ENCODE assay signal across 8 mouse cellular contexts in the genomic region with DNA sequence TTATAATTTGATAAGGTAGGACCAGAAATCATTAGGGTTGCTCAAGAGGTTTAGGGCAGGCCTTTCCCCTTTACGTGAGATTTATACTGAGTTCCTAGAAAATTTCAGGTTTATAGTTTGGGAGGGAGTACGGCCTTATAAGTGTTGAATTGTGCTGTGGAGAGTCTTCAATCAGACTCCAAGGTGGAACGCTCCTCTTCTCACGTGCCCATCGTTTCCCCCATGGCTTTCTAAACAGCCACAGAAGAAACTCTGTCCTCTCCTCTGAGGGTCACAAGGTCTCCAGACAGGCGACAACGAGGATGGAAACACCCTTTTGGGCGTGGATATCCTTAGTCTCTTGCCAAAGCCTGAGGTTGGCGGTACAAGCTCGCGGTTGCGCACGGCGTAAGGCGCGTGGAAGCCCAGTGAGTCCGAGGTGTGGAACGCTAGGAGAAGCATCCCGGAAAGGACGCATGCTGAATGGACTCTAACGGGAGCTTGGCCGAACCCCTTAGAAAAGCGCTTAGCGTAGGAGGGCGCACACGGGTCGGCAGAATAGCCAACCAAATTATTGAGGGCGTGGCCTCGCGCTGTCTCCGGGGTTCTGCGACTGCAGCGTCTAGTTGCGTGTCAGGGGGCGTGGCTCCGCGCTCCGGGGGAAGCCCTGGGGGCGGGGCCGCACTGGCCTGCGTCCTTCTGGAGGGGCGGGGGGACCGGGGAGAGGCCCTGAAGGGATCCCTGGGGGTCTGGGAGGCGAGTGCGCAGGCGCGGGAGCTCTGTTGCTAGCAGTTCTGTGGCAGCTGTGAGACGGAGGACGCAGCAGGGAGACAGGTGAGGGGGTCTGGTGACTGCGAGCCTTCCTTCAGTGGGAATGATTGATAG. TPM values are rescaled to one million over a fixed set of nuclear protein-coding genes. Genes with fewer than 3 reads are reported as not detected.
DNase-seq lines count a peak whose midpoint lies in the region; ATAC-seq and TF ChIP-seq lines count a peak whose summit lies in the region.

A gene (plus strand): TSS at position 738 of the 864 bp plus-strand sequence.

- H3K9ac ChIP-seq in MEL (ENCODE audit: control insufficient read depth, low read depth, low read length, poor library complexity, severe bottlenecking), result peak within 1 kb of the TSS; percentile 86
- no peak within 1 kb of the TSS for H3K9ac ChIP-seq in lung, postnatal 0 days (replicated peaks; ENCODE audit: low read depth)

- no peak for TF ChIP-seq CTCF in MEL (IDR thresholded peaks at IDR 0.05 in 2 of 3, conservative IDR thresholded peaks at IDR 0.05 in 1 of 3; ENCODE audit: control insufficient read depth in 1 of 3, insufficient read depth in 1 of 3, low read depth in 2 of 3, low read length in 3 of 3, poor library complexity in 1 of 3, severe bottlenecking in 1 of 3)
- TF ChIP-seq CTCF in cerebellum, adult 2 months (IDR thresholded peaks at IDR 0.05; ENCODE audit: borderline replicate concordance, insufficient read depth, low read depth, low read length), result no peak
- peak; percentile 29 for TF ChIP-seq CTCF in lung, postnatal 0 days (IDR thresholded peaks at IDR 0.05)

- no peaks in the 10 kb centered on the region for H3K27me3 ChIP-seq in MEL (ENCODE audit: control insufficient read depth in 1 of 2, insufficient read depth in 2 of 2, low read length in 2 of 2)
- H3K27me3 ChIP-seq in cerebellum, adult 2 months (ENCODE audit: control insufficient read depth, insufficient read depth, low read length), result no peaks in the 10 kb centered on the region
- H3K27me3 ChIP-seq in hindbrain, embryonic 10.5 days (ENCODE audit: insufficient read depth, poor library complexity, severe bottlenecking), result no peaks in the 10 kb centered on the region
- no peaks in the 10 kb centered on the region for H3K27me3 ChIP-seq in lung, postnatal 0 days (replicated peaks; ENCODE audit: insufficient read depth, low read length)

- H3K36me3 ChIP-seq in MEL (ENCODE audit: control insufficient read depth in 1 of 2, insufficient read depth in 2 of 2, low read length in 2 of 2), result peaks cover 0 to 7% of the 10 kb centered on the region in 2 experiments; a peak in 2 of 4 replicates
- 0 out of 2 replicates have a peak, but pooled peaks cover 3% of the 10 kb centered on the region for H3K36me3 ChIP-seq in hindbrain, embryonic 10.5 days
- H3K36me3 ChIP-seq in lung, postnatal 0 days (ENCODE audit: insufficient read depth, low read length), result no peaks in the 10 kb centered on the region

- H3K9me3 ChIP-seq in MEL (replicated peaks; ENCODE audit: insufficient read depth, low read length), result no peaks in the 10 kb centered on the region
- H3K9me3 ChIP-seq in hindbrain, embryonic 10.5 days, result peaks cover 4% of the 10 kb centered on the region; the same call in 1 of the 2 replicates
- H3K9me3 ChIP-seq in lung, postnatal 0 days (ENCODE audit: low read length), result no peaks in the 10 kb centered on the region

- H3K4me2 ChIP-seq in lung, postnatal 0 days (replicated peaks; ENCODE audit: low read depth, low read length), result peak within 1 kb of the TSS; percentile 67

- TF ChIP-seq RAD21 in MEL (IDR thresholded peaks at IDR 0.05; ENCODE audit: low read depth, low read length), result no peak

- whole genome bisulfite sequencing in cerebellum, adult 2 months, result 2% methylated on average over 49 of the region's 50 CpGs
- WGBS in hindbrain, embryonic 10.5 days, result 3% methylated on average over 50 of the region's 50 CpGs
- 2% methylated on average over 41 of the region's 50 CpGs for WGBS in lung, postnatal 0 days

- peaks cover 8 to 22% of the 10 kb centered on the region in 2 experiments for H3K4me1 ChIP-seq in MEL (ENCODE audit: control insufficient read depth in 1 of 2, insufficient read depth in 2 of 2, low read length in 2 of 2)
- 0 out of 2 replicates have a peak, but pooled peaks cover 10% of the 10 kb centered on the region for H3K4me1 ChIP-seq in cerebellum, adult 2 months (ENCODE audit: control insufficient read depth, insufficient read depth, low read length)
- peaks cover 26% of the 10 kb centered on the region for H3K4me1 ChIP-seq in hindbrain, embryonic 10.5 days (replicated peaks)
- H3K4me1 ChIP-seq in lung, postnatal 0 days (ENCODE audit: insufficient read depth, low read depth, low read length), result no peaks in the 10 kb centered on the region

- H3K4me3 ChIP-seq in MEL (ENCODE audit: control insufficient read depth in 1 of 2, insufficient read depth in 1 of 2, low read depth in 2 of 2, low read length in 2 of 2), result peak within 1 kb of the TSS; percentile 88 to 93
- H3K4me3 ChIP-seq in cerebellum, adult 2 months (replicated peaks; ENCODE audit: insufficient read depth, low read depth, low read length), result peak within 1 kb of the TSS; percentile 61
- H3K4me3 ChIP-seq in hindbrain, embryonic 10.5 days, result peak within 1 kb of the TSS; percentile 59
- H3K4me3 ChIP-seq in lung, postnatal 0 days (ENCODE audit: low read depth, low read length), result peak within 1 kb of the TSS; percentile 44

- peak; percentile 90 for ATAC-seq in lung, postnatal 0 days

- H3K79me2 ChIP-seq in MEL (ENCODE audit: control insufficient read depth, insufficient read depth, low read length, poor library complexity), result peaks cover 6% of the 10 kb centered on the region

- peak; percentile 98 for DNase-seq in MEL (ENCODE audit: low read depth, low spot score)
- DNase-seq in cerebellum, adult 2 months, result peak; percentile 96 to 97
- DNase-seq in forelimb bud, embryonic 11.5 days (ENCODE audit: low read depth, low spot score), result peak; percentile 97
- peak; percentile 98 for DNase-seq in hindbrain, embryonic 10.5 days (ENCODE audit: low spot score)
- peak; percentile 98 for DNase-seq in layer of hippocampus, adult 9-11 months
- DNase-seq in lung, postnatal 0 days (ENCODE audit: low spot score), result peak; percentile 98
- peak; percentile 96 for DNase-seq in ovary, postnatal 14 days (ENCODE audit: low spot score)
- peak; percentile 100 for DNase-seq in thymus, postnatal 14 days

- TF ChIP-seq EP300 in MEL (IDR thresholded peaks at IDR 0.05; ENCODE audit: low read depth in 1 of 2, low read length in 2 of 2), result no peak
- TF ChIP-seq EP300 in lung, postnatal 0 days (IDR thresholded peaks at IDR 0.05), result no peak

- H3K27ac ChIP-seq in MEL (ENCODE audit: control insufficient read depth, low read depth, low read length), result peak within 1 kb of the TSS; percentile 93
- peak within 1 kb of the TSS; percentile 49 for H3K27ac ChIP-seq in cerebellum, adult 2 months (ENCODE audit: insufficient read depth, low read length)
- H3K27ac ChIP-seq in hindbrain, embryonic 10.5 days, result peak within 1 kb of the TSS; percentile 81
- H3K27ac ChIP-seq in lung, postnatal 0 days (ENCODE audit: low read length), result peak within 1 kb of the TSS; percentile 52

- peak in 1 of 2 experiments; percentile 83; a peak in 2 of 4 replicates for TF ChIP-seq POLR2A in MEL (IDR thresholded peaks at IDR 0.05; ENCODE audit: control insufficient read depth in 1 of 2, insufficient read depth in 1 of 2, low read depth in 1 of 2, low read length in 2 of 2, poor library complexity in 1 of 2)
- TF ChIP-seq POLR2A in cerebellum, adult 2 months (IDR thresholded peaks at IDR 0.05; ENCODE audit: borderline replicate concordance, insufficient read depth, low read length), result peak; percentile 66

TF ChIP-seq in MEL, 35 proteins besides CTCF, POLR2A, EP300 and RAD21:
- TF ChIP-seq RCOR1 (IDR thresholded peaks at IDR 0.05; ENCODE audit: low read depth, low read length) (no peak), CHD2 (IDR thresholded peaks at IDR 0.05; ENCODE audit: low read length) (no peak), TAL1 (IDR thresholded peaks at IDR 0.05; ENCODE audit: low read length) (no peak), ZMIZ1 (IDR thresholded peaks at IDR 0.05; ENCODE audit: low read depth, low read length) (peak; percentile 51; the same call in 1 of the 2 replicates), MXI1 (IDR thresholded peaks at IDR 0.05; ENCODE audit: low read depth, low read length) (peak; percentile 66), POLR2AphosphoS2 (IDR thresholded peaks at IDR 0.05; ENCODE audit: low read length) (peak; percentile 81), NELFE (IDR thresholded peaks at IDR 0.05; ENCODE audit: low read depth, low read length) (peak; percentile 82), ZNF384 (IDR thresholded peaks at IDR 0.05; ENCODE audit: low read depth, low read length) (no peak), JUND (IDR thresholded peaks at IDR 0.05; ENCODE audit: low read depth, low read length) (no peak), NRF1 (IDR thresholded peaks at IDR 0.05; ENCODE audit: insufficient read depth, low read depth, low read length, poor library complexity, severe bottlenecking) (peak; percentile 80), ELF1 (IDR thresholded peaks at IDR 0.05; ENCODE audit: low read depth, low read length) (peak; percentile 27; the same call in 1 of the 2 replicates), TBP (IDR thresholded peaks at IDR 0.05; ENCODE audit: low read depth, low read length) (peak; percentile 61; the same call in 1 of the 2 replicates), BHLHE40 (IDR thresholded peaks at IDR 0.05; ENCODE audit: borderline replicate concordance, low read depth, low read length) (peak; percentile 52; the same call in 1 of the 2 replicates), UBTF (IDR thresholded peaks at IDR 0.05; ENCODE audit: borderline replicate concordance, insufficient read depth, low read depth, low read length) (no peak), MAX (IDR thresholded peaks at IDR 0.05; ENCODE audit: low read length) (peak; percentile 50; the same call in 1 of the 2 replicates), USF1 (IDR thresholded peaks at IDR 0.05; ENCODE audit: low read depth, low read length) (0 out of 2 replicates have a peak, but pooled peaks have one; percentile 5), ETS1 (IDR thresholded peaks at IDR 0.05; ENCODE audit: low read depth, low read length) (peak; percentile 49), POLR2AphosphoS5 (IDR thresholded peaks at IDR 0.05; ENCODE audit: borderline replicate concordance, low read depth, low read length) (no peak), TCF12 (IDR thresholded peaks at IDR 0.05; ENCODE audit: low read depth, low read length) (peak; percentile 25), MAZ (IDR thresholded peaks at IDR 0.05; ENCODE audit: low read depth, low read length) (peak; percentile 88; the same call in 1 of the 2 replicates), E2F4 (IDR thresholded peaks at IDR 0.05; ENCODE audit: borderline replicate concordance, low read depth, low read length) (no peak), HCFC1 (IDR thresholded peaks at IDR 0.05; ENCODE audit: low read depth, low read length) (peak; percentile 67), SIN3A (IDR thresholded peaks at IDR 0.05; ENCODE audit: low read length) (peak; percentile 58; the same call in 1 of the 2 replicates)

RNA-seq across cellular contexts. Expression of the gene that starts here (rescaled TPM):
- 3.4 and 3.9 TPM in 2 replicates for total RNA-seq in MEL (2012; rRNA removed)
- 1 to 10 TPM in 1 of 2 experiments, not detected in 1; 5.3 TPM for polyA plus RNA-seq in MEL (2012; ENCODE audit: insufficient read depth in 1 of 2, insufficient read length in 2 of 2, low read depth in 1 of 2, low replicate concordance in 2 of 2, missing spikeins in 1 of 2)
- 7.9 and 8.8 TPM in 2 replicates for polyA plus RNA-seq in cerebellum, adult 2 months (2012; rRNA removed)
- polyA plus RNA-seq in hindbrain, embryonic 10.5 days (2016; fragmentation: Nextera tagmentation; extraction: Ambion mirVana), result 8.5 and 9.6 TPM in 2 replicates
- 4.7 and 5.5 TPM in 2 replicates for polyA plus RNA-seq in lung, postnatal 0 days (2015; fragmentation: Nextera tagmentation; extraction: Ambion mirVana)

Comparison
In these comparisons a context has a peak if more than half of its experiments do, and no peak if none do; other contexts are left out.
1. Peak in every context shown above with its lines: DNase-seq, ATAC-seq, H3K4me3 ChIP-seq and H3K27ac ChIP-seq.